8 mouse cellular contexts compared by ENCODE assay signal in genomic region chr19:45815831-45816405, GRCm38 (mm10). TPM values are rescaled to one million over a fixed set of nuclear protein-coding genes. Genes with fewer than 3 reads are reported as not detected.
A peak's percentile ranks its signal among the peaks of the same experiment; 100 is the strongest.
DNase-seq lines count a peak whose midpoint lies in the region; ATAC-seq and TF ChIP-seq lines count a peak whose summit lies in the region.

Kcnip2 (minus strand) TSS chr19:45816061.

- no peaks in the 10 kb centered on the region for H3K27me3 ChIP-seq in lung, embryonic 14.5 days (ENCODE audit: insufficient read depth, low read length)
- H3K27me3 ChIP-seq in forebrain, embryonic 16.5 days (replicated peaks; ENCODE audit: control insufficient read depth, insufficient read depth, low read length): no peaks in the 10 kb centered on the region
- H3K27me3 ChIP-seq in midbrain, embryonic 16.5 days (ENCODE audit: control insufficient read depth, insufficient read depth, low read depth, low read length): no peaks in the 10 kb centered on the region

- H3K9me3 ChIP-seq in lung, embryonic 14.5 days (ENCODE audit: low read depth, low read length): no peaks in the 10 kb centered on the region
- H3K9me3 ChIP-seq in forebrain, embryonic 16.5 days (ENCODE audit: control insufficient read depth, low read length): no peaks in the 10 kb centered on the region
- no peaks in the 10 kb centered on the region for H3K9me3 ChIP-seq in midbrain, embryonic 16.5 days (replicated peaks; ENCODE audit: control insufficient read depth, low read length, poor library complexity, severe bottlenecking)

- 0 out of 2 replicates have a peak, but pooled peaks cover 6% of the 10 kb centered on the region for H3K36me3 ChIP-seq in lung, embryonic 14.5 days (ENCODE audit: insufficient read depth)
- no peaks in the 10 kb centered on the region for H3K36me3 ChIP-seq in forebrain, embryonic 16.5 days (ENCODE audit: control insufficient read depth, insufficient read depth)
- H3K36me3 ChIP-seq in midbrain, embryonic 16.5 days (ENCODE audit: control insufficient read depth, insufficient read depth, low read length): 0 out of 2 replicates have a peak, but pooled peaks cover 2% of the 10 kb centered on the region

- peak; percentile 41 for TF ChIP-seq CTCF in lung, embryonic 14.5 days (IDR thresholded peaks at IDR 0.05; ENCODE audit: low read depth)

- H3K4me3 ChIP-seq in lung, embryonic 14.5 days (ENCODE audit: low read depth, low read length): peak within 1 kb of the TSS; percentile 39
- peak within 1 kb of the TSS; percentile 48 for H3K4me3 ChIP-seq in forebrain, embryonic 16.5 days (replicated peaks; ENCODE audit: low read length)
- peak within 1 kb of the TSS; percentile 42 for H3K4me3 ChIP-seq in midbrain, embryonic 16.5 days (ENCODE audit: low read depth, low read length)

- peaks cover 22% of the 10 kb centered on the region for H3K4me1 ChIP-seq in lung, embryonic 14.5 days (ENCODE audit: insufficient read depth)
- H3K4me1 ChIP-seq in forebrain, embryonic 16.5 days (replicated peaks; ENCODE audit: control insufficient read depth, insufficient read depth, low read length): peaks cover 30% of the 10 kb centered on the region
- H3K4me1 ChIP-seq in midbrain, embryonic 16.5 days (ENCODE audit: control insufficient read depth, insufficient read depth, low read length): peaks cover 26% of the 10 kb centered on the region

- peak; percentile 78 for DNase-seq in lung, embryonic 14.5 days
- no peak for DNase-seq in lung, adult 18-20 months
- peak; percentile 42 for DNase-seq in induced T-regulatory cell, adult 2 months (ENCODE audit: low read depth)
- DNase-seq in left cerebral cortex, postnatal 25 days (ENCODE audit: low spot score in 2 of 2): peak; percentile 59 to 63
- peak; percentile 66 for DNase-seq in thymus, postnatal 0 days (ENCODE audit: low spot score)
- DNase-seq in cerebellum, adult 9-11 months: no peak

- H3K4me2 ChIP-seq in lung, embryonic 14.5 days: peak within 1 kb of the TSS; percentile 87
- peak within 1 kb of the TSS; percentile 86 for H3K4me2 ChIP-seq in forebrain, embryonic 16.5 days (ENCODE audit: low read length)
- peak within 1 kb of the TSS; percentile 84 for H3K4me2 ChIP-seq in midbrain, embryonic 16.5 days (ENCODE audit: low read length)

- intact Hi-C loops in left cerebral cortex, postnatal 25 days (cut with DNase I): loop anchor here (5.0 kb wide), 1 partner anchor 56 kb away; no protein-coding TSS in a partner anchor

- H3K27ac ChIP-seq in lung, embryonic 14.5 days (ENCODE audit: low read depth): peak within 1 kb of the TSS; percentile 74
- no peak within 1 kb of the TSS for H3K27ac ChIP-seq in forebrain, embryonic 16.5 days (ENCODE audit: low read length)
- H3K27ac ChIP-seq in midbrain, embryonic 16.5 days (ENCODE audit: low read length): no peak within 1 kb of the TSS

- WGBS in lung, embryonic 14.5 days: 0% methylated on average over 29 of the region's 29 CpGs
- under 1% methylated on average over 24 of the region's 29 CpGs for WGBS in forebrain, embryonic 16.5 days
- under 1% methylated on average over 17 of the region's 29 CpGs for WGBS in midbrain, embryonic 16.5 days

- H3K9ac ChIP-seq in lung, embryonic 14.5 days: peak within 1 kb of the TSS; percentile 38
- H3K9ac ChIP-seq in forebrain, embryonic 16.5 days (replicated peaks; ENCODE audit: low read depth, low read length): peak within 1 kb of the TSS; percentile 58
- peak within 1 kb of the TSS; percentile 69 for H3K9ac ChIP-seq in midbrain, embryonic 16.5 days (ENCODE audit: low read depth, low read length)

- peak; percentile 71 for ATAC-seq in lung, embryonic 14.5 days (ENCODE audit: insufficient read depth)
- ATAC-seq in forebrain, embryonic 16.5 days: peak; percentile 66
- peak; percentile 40; the same call in 1 of the 2 replicates for ATAC-seq in midbrain, embryonic 16.5 days

RNA-seq across cellular contexts. Expression of gene Kcnip2, which starts in this region (rescaled TPM):
- 2.8 and 3.2 TPM in 2 replicates for polyA plus RNA-seq in lung, embryonic 14.5 days (2014; fragmentation: Nextera tagmentation; extraction: Ambion mirVana)
- polyA plus RNA-seq in forebrain, embryonic 16.5 days (2015; fragmentation: Nextera tagmentation; extraction: Ambion mirVana): 12.3 and 14.6 TPM in 2 replicates
- total RNA-seq in left cerebral cortex, postnatal 25 days (2021): 100 to 1,000 TPM; 141 to 165 TPM
- 8.2 and 10.0 TPM in 2 replicates for polyA plus RNA-seq in midbrain, embryonic 16.5 days (2015; fragmentation: Nextera tagmentation; extraction: Ambion mirVana)
- 1.3 TPM in 2 replicates for polyA plus RNA-seq in thymus, postnatal 0 days (2015; fragmentation: Nextera tagmentation; extraction: Ambion mirVana)

Comparison
In these comparisons a context has a peak if more than half of its experiments do, and no peak if none do; other contexts are left out.
1. DNase-seq: peak in lung, embryonic 14.5 days (single experiment), induced T-regulatory cell, adult 2 months (single experiment), left cerebral cortex, postnatal 25 days (2 of 2) and thymus, postnatal 0 days (single experiment); none in lung, adult 18-20 months (0 of 2) and cerebellum, adult 9-11 months (single experiment).
2. Peak in every context shown above with its lines, with median percentiles within 50 percentile points of each other: ATAC-seq, H3K4me2 ChIP-seq, H3K4me3 ChIP-seq and H3K9ac ChIP-seq.